15 mouse cellular contexts compared by ENCODE assay signal in genomic region chr1:78821111-78821510, GRCm38 (mm10). TPM values are rescaled to one million over a fixed set of nuclear protein-coding genes. Genes with fewer than 3 reads are reported as not detected.
DNase-seq lines count a peak whose midpoint lies in the region; ATAC-seq and TF ChIP-seq lines count a peak whose summit lies in the region.
"Had no signal": no experiment of that assay in that cellular context is flagged by ENCODE, and none has a peak within 500 bp of the region (broad histone marks: within the 10 kb centered on the region; RNA-seq: fewer than 3 reads in every experiment).

No protein-coding gene starts in this region.

- H3K27me3 ChIP-seq in kidney, postnatal 0 days (ENCODE audit: insufficient read depth, low read length): no peaks in the 10 kb centered on the region
- H3K27me3 ChIP-seq in embryonic facial prominence, embryonic 12.5 days: no peaks in the 10 kb centered on the region
- no peaks in the 10 kb centered on the region for H3K27me3 ChIP-seq in neural tube, embryonic 15.5 days (replicated peaks)
- no peaks in the 10 kb centered on the region for H3K27me3 ChIP-seq in intestine, postnatal 0 days (replicated peaks; ENCODE audit: control insufficient read depth, insufficient read depth, low read length)
- H3K27me3 ChIP-seq: forebrain, embryonic 12.5 days had no signal

- H3K9ac ChIP-seq in kidney, postnatal 0 days (ENCODE audit: low read depth, low read length): no peak overlapping the region
- no peak overlapping the region for H3K9ac ChIP-seq in embryonic facial prominence, embryonic 12.5 days
- H3K9ac ChIP-seq in neural tube, embryonic 15.5 days (replicated peaks): no peak overlapping the region
- no peak overlapping the region for H3K9ac ChIP-seq in intestine, postnatal 0 days (ENCODE audit: low read depth, low read length)
- H3K9ac ChIP-seq: forebrain, embryonic 12.5 days had no signal

- no peaks in the 10 kb centered on the region for H3K9me3 ChIP-seq in kidney, postnatal 0 days (replicated peaks; ENCODE audit: low read length)
- H3K9me3 ChIP-seq in embryonic facial prominence, embryonic 12.5 days: no peaks in the 10 kb centered on the region
- no peaks in the 10 kb centered on the region for H3K9me3 ChIP-seq in neural tube, embryonic 15.5 days (replicated peaks)
- H3K9me3 ChIP-seq in intestine, postnatal 0 days (ENCODE audit: control insufficient read depth): no peaks in the 10 kb centered on the region
- H3K9me3 ChIP-seq: forebrain, embryonic 12.5 days had no signal

- no peak for TF ChIP-seq CTCF in kidney, postnatal 0 days (IDR thresholded peaks at IDR 0.05; ENCODE audit: low read depth)
- no peak for TF ChIP-seq CTCF in intestine, postnatal 0 days (IDR thresholded peaks at IDR 0.05; ENCODE audit: low read depth)

- 54% methylated on average over 9 of the region's 9 CpGs for WGBS in kidney, postnatal 0 days
- WGBS in embryonic facial prominence, embryonic 12.5 days: 21% methylated on average over 9 of the region's 9 CpGs
- WGBS in neural tube, embryonic 15.5 days: 59% methylated on average over 9 of the region's 9 CpGs
- WGBS in intestine, postnatal 0 days: 67% methylated on average over 9 of the region's 9 CpGs

- peaks cover 16% of the 10 kb centered on the region; the same call in 1 of the 2 replicates for H3K4me1 ChIP-seq in kidney, postnatal 0 days (replicated peaks; ENCODE audit: insufficient read depth, low read length)
- peaks cover 39% of the 10 kb centered on the region for H3K4me1 ChIP-seq in embryonic facial prominence, embryonic 12.5 days
- peaks cover 40% of the 10 kb centered on the region for H3K4me1 ChIP-seq in neural tube, embryonic 15.5 days
- 0 out of 2 replicates have a peak, but pooled peaks cover 7% of the 10 kb centered on the region for H3K4me1 ChIP-seq in intestine, postnatal 0 days (replicated peaks; ENCODE audit: control insufficient read depth, insufficient read depth, low read length)
- H3K4me1 ChIP-seq: forebrain, embryonic 12.5 days had no signal

- H3K36me3 ChIP-seq in kidney, postnatal 0 days (ENCODE audit: insufficient read depth, low read length): no peaks in the 10 kb centered on the region
- no peaks in the 10 kb centered on the region for H3K36me3 ChIP-seq in embryonic facial prominence, embryonic 12.5 days
- no peaks in the 10 kb centered on the region for H3K36me3 ChIP-seq in neural tube, embryonic 15.5 days
- no peaks in the 10 kb centered on the region for H3K36me3 ChIP-seq in intestine, postnatal 0 days (ENCODE audit: control insufficient read depth, insufficient read depth)
- H3K36me3 ChIP-seq: forebrain, embryonic 12.5 days had no signal

- ATAC-seq in kidney, postnatal 0 days (replicated peaks; ENCODE audit: low FRiP score, low read depth): no peak
- peak; percentile 71; the same call in 1 of the 2 replicates for ATAC-seq in embryonic facial prominence, embryonic 12.5 days (ENCODE audit: insufficient number of reproducible peaks, insufficient read depth, low FRiP score, low TSS enrichment)
- peak; percentile 32; the same call in 1 of the 2 replicates for ATAC-seq in neural tube, embryonic 15.5 days (ENCODE audit: low FRiP score)
- ATAC-seq in intestine, postnatal 0 days: no peak

- no peak overlapping the region for H3K4me3 ChIP-seq in kidney, postnatal 0 days (replicated peaks; ENCODE audit: low read depth, low read length)
- no peak overlapping the region for H3K4me3 ChIP-seq in embryonic facial prominence, embryonic 12.5 days
- no peak overlapping the region for H3K4me3 ChIP-seq in neural tube, embryonic 15.5 days (replicated peaks)
- H3K4me3 ChIP-seq in intestine, postnatal 0 days (ENCODE audit: low read depth, low read length): no peak overlapping the region
- H3K4me3 ChIP-seq: forebrain, embryonic 12.5 days had no signal

- no peak overlapping the region for H3K4me2 ChIP-seq in kidney, postnatal 0 days (ENCODE audit: low read length)
- no peak overlapping the region for H3K4me2 ChIP-seq in embryonic facial prominence, embryonic 12.5 days (replicated peaks)
- H3K4me2 ChIP-seq in neural tube, embryonic 15.5 days: no peak overlapping the region
- no peak overlapping the region for H3K4me2 ChIP-seq in intestine, postnatal 0 days (replicated peaks; ENCODE audit: low read depth)
- H3K4me2 ChIP-seq: forebrain, embryonic 12.5 days had no signal

- intact Hi-C loops in gastrocnemius, postnatal 14 days (cut with DNase I; ENCODE audit: low total_unique reads): no loop called here

- H3K27ac ChIP-seq in kidney, postnatal 0 days: no peak overlapping the region
- peak overlapping the region; percentile 73 for H3K27ac ChIP-seq in embryonic facial prominence, embryonic 12.5 days
- no peak overlapping the region for H3K27ac ChIP-seq in neural tube, embryonic 15.5 days (replicated peaks)
- H3K27ac ChIP-seq in intestine, postnatal 0 days (ENCODE audit: low read depth, low read length): no peak overlapping the region
- H3K27ac ChIP-seq: forebrain, embryonic 12.5 days had no signal

- peak; percentile 38 for DNase-seq in gastrocnemius, adult 18-20 months (ENCODE audit: low spot score)
- DNase-seq in gastrocnemius, postnatal 14 days: no peak
- peak; percentile 27 for DNase-seq in kidney, postnatal 0 days (ENCODE audit: low spot score)
- DNase-seq in kidney, adult 9 months: no peak
- DNase-seq in right cerebral cortex, postnatal 10 days (ENCODE audit: low spot score in 2 of 2): no peak
- DNase-seq: cerebellum, postnatal 36 days; gastrocnemius, postnatal 25 days; liver; lung, postnatal 4 days had no signal

RNA-seq across cellular contexts. Expression of gene Kcne4, which starts 4.6 kb away (rescaled TPM):
- 1 to 10 TPM in 1 of 2 experiments, under 1 TPM in 1; 0.57 to 1.0 TPM for total RNA-seq in gastrocnemius, adult 18-20 months (2021)
- total RNA-seq in gastrocnemius, postnatal 14 days (2021): 1 to 10 TPM; 1.5 to 2.3 TPM
- 5.8 TPM in 2 replicates for polyA plus RNA-seq in kidney, postnatal 0 days (2015; fragmentation: Nextera tagmentation; extraction: Ambion mirVana)
- 4.3 and 4.4 TPM in 2 replicates for polyA plus RNA-seq in embryonic facial prominence, embryonic 12.5 days (2016; fragmentation: Nextera tagmentation; extraction: Ambion mirVana)
- 3.5 and 6.2 TPM in 2 replicates for polyA plus RNA-seq in neural tube, embryonic 15.5 days (2015; fragmentation: Nextera tagmentation; extraction: Ambion mirVana)
- polyA plus RNA-seq in intestine, postnatal 0 days (2015; fragmentation: Nextera tagmentation; extraction: Ambion mirVana): 5.6 and 5.9 TPM in 2 replicates
- total RNA-seq: MEL; monocyte, adult 5-6 weeks had no signal

Comparison
In these comparisons a context has a peak if more than half of its experiments do, and no peak if none do; other contexts are left out.
1. DNase-seq: peak in gastrocnemius, adult 18-20 months (single experiment) and kidney, postnatal 0 days (single experiment); none in gastrocnemius, postnatal 14 days (single experiment), kidney, adult 9 months (single experiment) and right cerebral cortex, postnatal 10 days (0 of 2).
2. ATAC-seq: peak in embryonic facial prominence, embryonic 12.5 days (single experiment) and neural tube, embryonic 15.5 days (single experiment); none in kidney, postnatal 0 days (single experiment) and intestine, postnatal 0 days (single experiment).